ENCODE assay signal across 24 mouse cellular contexts in the genomic region with DNA sequence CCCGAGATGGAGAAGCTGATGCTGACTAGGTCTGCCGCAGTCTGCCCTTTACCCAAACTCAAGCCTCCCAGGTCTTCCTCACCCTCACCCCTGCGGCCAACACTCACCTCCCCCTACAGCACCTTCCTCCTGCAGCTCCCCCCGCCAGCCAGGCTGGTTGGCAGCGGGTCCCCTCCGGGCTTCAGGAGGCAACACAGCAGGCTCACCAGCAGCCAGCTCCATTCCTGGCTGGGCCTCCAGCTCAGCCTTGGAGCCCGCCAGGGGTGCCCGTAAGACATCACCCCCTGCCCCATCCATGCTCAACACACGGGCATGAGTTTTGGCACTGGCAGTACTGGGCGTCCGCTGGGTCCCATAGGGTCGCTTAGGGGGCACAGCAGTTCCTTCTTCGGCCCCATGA. TPM values are rescaled to one million over a fixed set of nuclear protein-coding genes. Genes with fewer than 3 reads are reported as not detected.
DNase-seq lines count a peak whose midpoint lies in the region; ATAC-seq and TF ChIP-seq lines count a peak whose summit lies in the region.
"Had no signal": no experiment of that assay in that cellular context is flagged by ENCODE, and none has a peak within 500 bp of the region (broad histone marks: within the 10 kb centered on the region; RNA-seq: fewer than 3 reads in every experiment).

No protein-coding gene starts in this region.

- H3K9me3 ChIP-seq in hindbrain, embryonic 10.5 days, result no peaks in the 10 kb centered on the region
- H3K9me3 ChIP-seq in hindbrain, postnatal 0 days (ENCODE audit: low read length), result no peaks in the 10 kb centered on the region
- H3K9me3 ChIP-seq in midbrain, embryonic 10.5 days (replicated peaks), result no peaks in the 10 kb centered on the region
- H3K9me3 ChIP-seq in midbrain, postnatal 0 days (ENCODE audit: low read length), result no peaks in the 10 kb centered on the region
- no peaks in the 10 kb centered on the region for H3K9me3 ChIP-seq in embryonic facial prominence, embryonic 10.5 days
- H3K9me3 ChIP-seq: embryonic facial prominence, embryonic 12.5 days; forebrain, embryonic 12.5 days; G1E; heart, embryonic 15.5 days; hindbrain, embryonic 15.5 days had no signal

- no peak for ATAC-seq in hindbrain, postnatal 0 days
- no peak for ATAC-seq in midbrain, postnatal 0 days (ENCODE audit: low FRiP score)
- ATAC-seq: forebrain, embryonic 16.5 days; inflammation-experienced regulatory T-cells, adult 6 months had no signal

- no peak overlapping the region for H3K9ac ChIP-seq in hindbrain, postnatal 0 days (replicated peaks; ENCODE audit: low read length)
- H3K9ac ChIP-seq in midbrain, postnatal 0 days (replicated peaks; ENCODE audit: low read length, poor library complexity, severe bottlenecking), result no peak overlapping the region
- H3K9ac ChIP-seq: embryonic facial prominence, embryonic 12.5 days; forebrain, embryonic 12.5 days; heart, embryonic 15.5 days; hindbrain, embryonic 15.5 days had no signal

- TF ChIP-seq CTCF in hindbrain, postnatal 0 days (IDR thresholded peaks at IDR 0.05; ENCODE audit: low read depth), result no peak
- no peak for TF ChIP-seq CTCF in midbrain, postnatal 0 days (IDR thresholded peaks at IDR 0.05)

- H3K27ac ChIP-seq in hindbrain, embryonic 10.5 days, result no peak overlapping the region
- H3K27ac ChIP-seq in hindbrain, postnatal 0 days, result no peak overlapping the region
- H3K27ac ChIP-seq in midbrain, embryonic 10.5 days (replicated peaks), result no peak overlapping the region
- H3K27ac ChIP-seq in midbrain, postnatal 0 days (ENCODE audit: low read depth, low read length), result no peak overlapping the region
- no peak overlapping the region for H3K27ac ChIP-seq in embryonic facial prominence, embryonic 10.5 days (replicated peaks)
- H3K27ac ChIP-seq: embryonic facial prominence, embryonic 12.5 days; forebrain, embryonic 12.5 days; heart, adult 2 months; heart, embryonic 15.5 days; hindbrain, embryonic 15.5 days had no signal

- 91% methylated on average over 13 of the region's 13 CpGs for WGBS in hindbrain, embryonic 10.5 days
- 93% methylated on average over 13 of the region's 13 CpGs for WGBS in hindbrain, postnatal 0 days
- WGBS in midbrain, embryonic 10.5 days, result 90% methylated on average over 13 of the region's 13 CpGs
- 91% methylated on average over 13 of the region's 13 CpGs for WGBS in midbrain, postnatal 0 days
- 91% methylated on average over 13 of the region's 13 CpGs for WGBS in embryonic facial prominence, embryonic 10.5 days

- H3K36me3 ChIP-seq in hindbrain, embryonic 10.5 days, result peaks cover 74% of the 10 kb centered on the region
- H3K36me3 ChIP-seq in hindbrain, postnatal 0 days (ENCODE audit: insufficient read depth, low read length), result peaks cover 60% of the 10 kb centered on the region
- peaks cover 72% of the 10 kb centered on the region for H3K36me3 ChIP-seq in midbrain, embryonic 10.5 days
- H3K36me3 ChIP-seq in midbrain, postnatal 0 days (ENCODE audit: insufficient read depth, low read length), result peaks cover 67% of the 10 kb centered on the region
- peaks cover 74% of the 10 kb centered on the region for H3K36me3 ChIP-seq in embryonic facial prominence, embryonic 10.5 days (replicated peaks)

- H3K4me3 ChIP-seq in hindbrain, embryonic 10.5 days, result 0 out of 2 replicates have a peak overlapping the region, but pooled peaks have one; percentile 13
- H3K4me3 ChIP-seq in hindbrain, postnatal 0 days (ENCODE audit: low read length), result no peak overlapping the region
- H3K4me3 ChIP-seq in midbrain, embryonic 10.5 days, result peak overlapping the region; percentile 18; the same call in 1 of the 2 replicates
- no peak overlapping the region for H3K4me3 ChIP-seq in midbrain, postnatal 0 days (ENCODE audit: low read depth, low read length)
- H3K4me3 ChIP-seq in embryonic facial prominence, embryonic 10.5 days, result peak overlapping the region; percentile 19; the same call in 1 of the 2 replicates
- H3K4me3 ChIP-seq: embryonic facial prominence, embryonic 12.5 days; forebrain, embryonic 12.5 days; heart, adult 2 months; heart, embryonic 15.5 days; hindbrain, embryonic 15.5 days had no signal

- no peak overlapping the region for H3K4me2 ChIP-seq in hindbrain, postnatal 0 days (ENCODE audit: low read depth, low read length)
- H3K4me2 ChIP-seq in midbrain, postnatal 0 days (ENCODE audit: low read depth, low read length, poor library complexity, severe bottlenecking), result no peak overlapping the region
- H3K4me2 ChIP-seq: embryonic facial prominence, embryonic 12.5 days; forebrain, embryonic 12.5 days; heart, embryonic 11.5 days; heart, embryonic 15.5 days; hindbrain, embryonic 15.5 days had no signal

- H3K27me3 ChIP-seq in hindbrain, embryonic 10.5 days (ENCODE audit: insufficient read depth, poor library complexity, severe bottlenecking), result no peaks in the 10 kb centered on the region
- no peaks in the 10 kb centered on the region for H3K27me3 ChIP-seq in hindbrain, postnatal 0 days (ENCODE audit: insufficient read depth, low read length)
- H3K27me3 ChIP-seq in midbrain, embryonic 10.5 days (ENCODE audit: low read depth, poor library complexity, severe bottlenecking), result no peaks in the 10 kb centered on the region
- no peaks in the 10 kb centered on the region for H3K27me3 ChIP-seq in midbrain, postnatal 0 days (ENCODE audit: insufficient read depth, low read length)
- H3K27me3 ChIP-seq in embryonic facial prominence, embryonic 10.5 days (replicated peaks; ENCODE audit: low read depth, poor library complexity, severe bottlenecking), result no peaks in the 10 kb centered on the region
- H3K27me3 ChIP-seq: embryonic facial prominence, embryonic 12.5 days; forebrain, embryonic 12.5 days; heart, embryonic 15.5 days; hindbrain, embryonic 15.5 days had no signal

- DNase-seq in hindbrain, embryonic 10.5 days (ENCODE audit: low spot score), result no peak
- DNase-seq in hindbrain, postnatal 0 days (ENCODE audit: low spot score), result no peak
- no peak for DNase-seq in midbrain, embryonic 10.5 days (ENCODE audit: low spot score)
- no peak for DNase-seq in midbrain, postnatal 0 days (ENCODE audit: low spot score)
- DNase-seq in embryonic facial prominence, embryonic 10.5 days (ENCODE audit: low spot score), result no peak
- no peak for DNase-seq in Muller cell, postnatal 12 days (ENCODE audit: inconsistent ontology term)
- DNase-seq: adrenal gland, postnatal 25 days; cerebellum, adult 2 months; cerebellum, postnatal 14 days; embryo, embryonic 11 days; gastrocnemius, postnatal 10 days; heart, adult 2 months had no signal

- H3K4me1 ChIP-seq in hindbrain, embryonic 10.5 days (replicated peaks), result peaks cover 21% of the 10 kb centered on the region
- H3K4me1 ChIP-seq in hindbrain, postnatal 0 days (ENCODE audit: insufficient read depth, low read length), result peaks cover 10% of the 10 kb centered on the region
- peaks cover 22% of the 10 kb centered on the region for H3K4me1 ChIP-seq in midbrain, embryonic 10.5 days
- peaks cover 6% of the 10 kb centered on the region for H3K4me1 ChIP-seq in midbrain, postnatal 0 days (ENCODE audit: insufficient read depth, low read length)
- peaks cover 16% of the 10 kb centered on the region for H3K4me1 ChIP-seq in embryonic facial prominence, embryonic 10.5 days

RNA-seq across cellular contexts. Expression of gene Map3k11, which starts 3.6 kb away (rescaled TPM):
- polyA plus RNA-seq in hindbrain, embryonic 10.5 days (2016; fragmentation: Nextera tagmentation; extraction: Ambion mirVana), result 34.1 and 35.1 TPM in 2 replicates
- 20.6 and 20.7 TPM in 2 replicates for total RNA-seq in hindbrain, postnatal 0 days (2014; rRNA removed)
- 10.0 and 10.7 TPM in 2 replicates for polyA plus RNA-seq in hindbrain, postnatal 0 days (2015; fragmentation: Nextera tagmentation; extraction: Ambion mirVana)
- polyA plus RNA-seq in midbrain, embryonic 10.5 days (2016; fragmentation: Nextera tagmentation; extraction: Ambion mirVana), result 28.7 and 29.9 TPM in 2 replicates
- 18.3 and 24.0 TPM in 2 replicates for total RNA-seq in midbrain, postnatal 0 days (2014; rRNA removed)
- 9.6 and 10.6 TPM in 2 replicates for polyA plus RNA-seq in midbrain, postnatal 0 days (2015; fragmentation: Nextera tagmentation; extraction: Ambion mirVana)
- polyA plus RNA-seq in embryonic facial prominence, embryonic 10.5 days (2016; fragmentation: Nextera tagmentation; extraction: Ambion mirVana), result 32.1 and 34.0 TPM in 2 replicates

RNA-seq across cellular contexts. Expression of gene Pcnx3, which starts 3.7 kb away (rescaled TPM):
- 27.3 and 30.8 TPM in 2 replicates for polyA plus RNA-seq in hindbrain, embryonic 10.5 days (2016; fragmentation: Nextera tagmentation; extraction: Ambion mirVana)
- total RNA-seq in hindbrain, postnatal 0 days (2014; rRNA removed), result 75.1 and 97.0 TPM in 2 replicates
- 16.8 and 17.2 TPM in 2 replicates for polyA plus RNA-seq in hindbrain, postnatal 0 days (2015; fragmentation: Nextera tagmentation; extraction: Ambion mirVana)
- polyA plus RNA-seq in midbrain, embryonic 10.5 days (2016; fragmentation: Nextera tagmentation; extraction: Ambion mirVana), result 22.8 and 25.6 TPM in 2 replicates
- total RNA-seq in midbrain, postnatal 0 days (2014; rRNA removed), result 95.5 and 103 TPM in 2 replicates
- 18.4 and 19.1 TPM in 2 replicates for polyA plus RNA-seq in midbrain, postnatal 0 days (2015; fragmentation: Nextera tagmentation; extraction: Ambion mirVana)
- 30.3 and 30.6 TPM in 2 replicates for polyA plus RNA-seq in embryonic facial prominence, embryonic 10.5 days (2016; fragmentation: Nextera tagmentation; extraction: Ambion mirVana)

RNA-seq across cellular contexts. Expression of gene Kcnk7, which starts 19.2 kb away (rescaled TPM):
- 0.16 and 0.21 TPM in 2 replicates for polyA plus RNA-seq in hindbrain, embryonic 10.5 days (2016; fragmentation: Nextera tagmentation; extraction: Ambion mirVana)
- not detected in 2 replicates for total RNA-seq in hindbrain, postnatal 0 days (2014; rRNA removed)
- 0.19 and 0.61 TPM in 2 replicates for polyA plus RNA-seq in hindbrain, postnatal 0 days (2015; fragmentation: Nextera tagmentation; extraction: Ambion mirVana)
- polyA plus RNA-seq in midbrain, embryonic 10.5 days (2016; fragmentation: Nextera tagmentation; extraction: Ambion mirVana), result 0.20 TPM in 1 of 2 replicates, not detected in the other
- total RNA-seq in midbrain, postnatal 0 days (2014; rRNA removed), result not detected in 2 replicates
- 0.47 and 0.49 TPM in 2 replicates for polyA plus RNA-seq in midbrain, postnatal 0 days (2015; fragmentation: Nextera tagmentation; extraction: Ambion mirVana)
- 0.19 and 0.23 TPM in 2 replicates for polyA plus RNA-seq in embryonic facial prominence, embryonic 10.5 days (2016; fragmentation: Nextera tagmentation; extraction: Ambion mirVana)
- total RNA-seq: adrenal gland, adult 18-20 months; adrenal gland, postnatal 25 days; common myeloid progenitor, adult 5-6 weeks; G1E; gastrocnemius, postnatal 10 days; gastrocnemius, postnatal 4 days; heart, adult 2 months; heart, postnatal 25 days had no signal
- polyA plus RNA-seq: heart, adult 2 months; heart, embryonic 11.5 days had no signal

RNA-seq across cellular contexts. Expression of gene Sipa1, which starts 21.5 kb away (rescaled TPM):
- 27.5 and 27.6 TPM in 2 replicates for polyA plus RNA-seq in hindbrain, embryonic 10.5 days (2016; fragmentation: Nextera tagmentation; extraction: Ambion mirVana)
- 25.6 and 43.2 TPM in 2 replicates for total RNA-seq in hindbrain, postnatal 0 days (2014; rRNA removed)
- polyA plus RNA-seq in hindbrain, postnatal 0 days (2015; fragmentation: Nextera tagmentation; extraction: Ambion mirVana), result 18.7 and 18.8 TPM in 2 replicates
- polyA plus RNA-seq in midbrain, embryonic 10.5 days (2016; fragmentation: Nextera tagmentation; extraction: Ambion mirVana), result 22.3 and 22.9 TPM in 2 replicates
- 26.1 and 36.0 TPM in 2 replicates for total RNA-seq in midbrain, postnatal 0 days (2014; rRNA removed)
- polyA plus RNA-seq in midbrain, postnatal 0 days (2015; fragmentation: Nextera tagmentation; extraction: Ambion mirVana), result 18.1 and 19.9 TPM in 2 replicates
- polyA plus RNA-seq in embryonic facial prominence, embryonic 10.5 days (2016; fragmentation: Nextera tagmentation; extraction: Ambion mirVana), result 28.7 and 31.2 TPM in 2 replicates

RNA-seq across cellular contexts. Expression of gene Ehbp1l1, which starts 41.1 kb away (rescaled TPM):
- 9.7 and 10.1 TPM in 2 replicates for polyA plus RNA-seq in hindbrain, embryonic 10.5 days (2016; fragmentation: Nextera tagmentation; extraction: Ambion mirVana)
- 16.6 and 19.7 TPM in 2 replicates for total RNA-seq in hindbrain, postnatal 0 days (2014; rRNA removed)
- polyA plus RNA-seq in hindbrain, postnatal 0 days (2015; fragmentation: Nextera tagmentation; extraction: Ambion mirVana), result 40.0 and 43.0 TPM in 2 replicates
- polyA plus RNA-seq in midbrain, embryonic 10.5 days (2016; fragmentation: Nextera tagmentation; extraction: Ambion mirVana), result 9.3 and 9.5 TPM in 2 replicates
- 25.6 and 26.3 TPM in 2 replicates for total RNA-seq in midbrain, postnatal 0 days (2014; rRNA removed)
- 65.2 and 65.4 TPM in 2 replicates for polyA plus RNA-seq in midbrain, postnatal 0 days (2015; fragmentation: Nextera tagmentation; extraction: Ambion mirVana)
- polyA plus RNA-seq in embryonic facial prominence, embryonic 10.5 days (2016; fragmentation: Nextera tagmentation; extraction: Ambion mirVana), result 7.9 and 8.0 TPM in 2 replicates

Comparison
In these comparisons a context has a peak if more than half of its experiments do, and no peak if none do; other contexts are left out.
1. H3K4me3 ChIP-seq: peak in hindbrain, embryonic 10.5 days (single experiment), midbrain, embryonic 10.5 days (single experiment) and embryonic facial prominence, embryonic 10.5 days (single experiment); none in hindbrain, postnatal 0 days (single experiment) and midbrain, postnatal 0 days (single experiment).